Mouse (Mus musculus) neural tube, embryonic 13.5 days (tissue): Measurements from ENCODE around the gene Fstl4. TPM values are rescaled to one million over a fixed set of nuclear protein-coding genes. Genes with fewer than 3 reads are reported as not detected.

ENCODE experiments used
- ATAC-seq: fragments of 200-750 bp; cut with Nextera tagmentation; 2 replicates; pipeline ENCODE4 v1.8.0; 2017; ENCODE audit warnings: low read depth, mild to moderate bottlenecking, moderate TSS enrichment, moderate library complexity
- H3K27ac ChIP-seq: fragments of 300-500 bp; sonication (generic); replicated peaks from 2 replicates; pipeline ENCODE4 v1.5.1; 2015; ENCODE audit warnings: moderate library complexity, mild to moderate bottlenecking, inconsistent platforms
- H3K27me3 ChIP-seq: fragments of 300-500 bp; sonication (generic); 2 replicates; pipeline ENCODE4 v1.6.1; 2015; ENCODE audit warnings: mild to moderate bottlenecking, inconsistent platforms
- H3K36me3 ChIP-seq: fragments of 300-500 bp; sonication (generic); 2 replicates; pipeline ENCODE4 v1.6.1; 2015; ENCODE audit warnings: mild to moderate bottlenecking, inconsistent platforms
- H3K4me1 ChIP-seq: fragments of 300-500 bp; sonication (generic); replicated peaks from 2 replicates; pipeline ENCODE4 v1.6.1; 2015; ENCODE audit warnings: inconsistent platforms
- H3K4me2 ChIP-seq: fragments of 300-500 bp; sonication (generic); 2 replicates; pipeline ENCODE4 v1.6.1; 2015; ENCODE audit warnings: inconsistent platforms, mild to moderate bottlenecking, moderate library complexity
- H3K4me3 ChIP-seq: fragments of 300-500 bp; sonication (generic); 2 replicates; pipeline ENCODE4 v1.5.1; 2015; ENCODE audit warnings: mild to moderate bottlenecking, inconsistent platforms
- H3K9ac ChIP-seq: fragments of 300-500 bp; sonication (generic); 2 replicates; pipeline ENCODE4 v1.6.1; 2015; ENCODE audit warnings: moderate library complexity, mild to moderate bottlenecking, inconsistent platforms
- H3K9me3 ChIP-seq: fragments of 300-500 bp; sonication (generic); 2 replicates; pipeline ENCODE4 v1.6.1; 2016; ENCODE audit warnings: inconsistent platforms
- WGBS: fragments of 180-500 bp; shearing (Covaris S2); methylation state at CpG from one replicate; pipeline ENCODE4 v1.1.7; 2015; 5-methylcytosine and 5-hydroxymethylcytosine counted together
- polyA plus RNA-seq: library from polyadenylated mRNA; unstranded; fragments of >200 nt; fragmentation: Nextera tagmentation; extraction: Ambion mirVana; gene quantifications from 2 replicates; pipeline ENCODE4 v1.2.1, GENCODE M21; 2015

Gene Fstl4
- polyA plus RNA-seq, 1 experiment from 2014 or later = 11.6 TPM

GRCm38 (mm10) chr11:53101732-53102131 is 337.3 kb downstream of the Fstl4 start:
- WGBS = 88% methylated on average over 5 of the region's 5 CpGs
- no peak for ATAC-seq

GRCm38 (mm10) chr11:53103601-53104325 is 339.3 kb downstream of the Fstl4 start:
- H3K36me3 ChIP-seq = no peaks in the 10 kb centered on the region
- peaks cover 36% of the 10 kb centered on the region for H3K4me1 ChIP-seq
- no peaks in the 10 kb centered on the region for H3K27me3 ChIP-seq
- no peaks in the 10 kb centered on the region for H3K9me3 ChIP-seq
- WGBS = 49% methylated on average over 10 of the region's 10 CpGs
- ATAC-seq = no peak
- H3K4me2 ChIP-seq = no peak overlapping the region
- H3K4me3 ChIP-seq = no peak overlapping the region
- no peak overlapping the region for H3K9ac ChIP-seq
- H3K27ac ChIP-seq = no peak overlapping the region

More at GRCm38 (mm10) chr11:53101732-53102131, 337.3 kb downstream of the Fstl4 start:
- no peak overlapping the region for H3K27ac ChIP-seq
- no peak overlapping the region for H3K4me2 ChIP-seq
- peaks cover 22% of the 10 kb centered on the region for H3K4me1 ChIP-seq
- H3K4me3 ChIP-seq = no peak overlapping the region
- 0 out of 2 replicates have a peak, but pooled peaks cover 3% of the 10 kb centered on the region for H3K27me3 ChIP-seq
- H3K9me3 ChIP-seq = no peaks in the 10 kb centered on the region
- H3K9ac ChIP-seq = no peak overlapping the region
- no peaks in the 10 kb centered on the region for H3K36me3 ChIP-seq

DNA sequence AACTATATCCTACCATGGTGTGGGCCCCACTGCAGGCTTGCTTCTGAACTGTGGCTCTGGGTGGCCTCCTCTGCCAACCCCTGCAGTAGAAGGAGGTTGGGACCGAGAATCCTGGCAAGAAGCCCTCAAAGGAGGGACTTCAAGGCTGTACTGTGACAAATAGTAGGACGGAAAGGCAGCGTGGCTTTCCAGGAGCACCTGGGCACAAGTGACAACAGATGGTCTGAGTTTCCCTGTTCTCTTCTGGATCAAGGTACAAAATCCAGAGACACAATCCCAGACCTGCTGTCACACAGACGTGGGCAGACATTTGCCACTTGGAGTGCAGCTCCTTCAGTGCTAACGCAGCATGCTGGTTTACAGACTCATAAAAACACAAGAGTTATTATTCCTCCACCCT is 343.3 kb downstream of the Fstl4 start:
- no peak overlapping the region for H3K9ac ChIP-seq
- no peaks in the 10 kb centered on the region for H3K27me3 ChIP-seq
- H3K4me2 ChIP-seq = no peak overlapping the region
- H3K27ac ChIP-seq = no peak overlapping the region; the same call in 1 of the 2 replicates
- H3K4me1 ChIP-seq = peaks cover 45% of the 10 kb centered on the region
- ATAC-seq = no peak
- H3K4me3 ChIP-seq = no peak overlapping the region
- no peaks in the 10 kb centered on the region for H3K9me3 ChIP-seq
- WGBS = 46% methylated on average over 5 of the region's 5 CpGs
- H3K36me3 ChIP-seq = no peaks in the 10 kb centered on the region

- 94% methylated on average over 6 of the region's 6 CpGs for WGBS
- H3K4me3 ChIP-seq = no peak overlapping the region
- no peaks in the 10 kb centered on the region for H3K36me3 ChIP-seq
- no peaks in the 10 kb centered on the region for H3K9me3 ChIP-seq
- H3K9ac ChIP-seq = no peak overlapping the region
- ATAC-seq = no peak
- no peak overlapping the region for H3K4me2 ChIP-seq
- peaks cover 39% of the 10 kb centered on the region for H3K4me1 ChIP-seq
- H3K27me3 ChIP-seq = no peaks in the 10 kb centered on the region
- H3K27ac ChIP-seq = no peak overlapping the region
These were observed 344.4 kb downstream of the Fstl4 start for GRCm38 (mm10) chr11:53108798-53109197.

DNA sequence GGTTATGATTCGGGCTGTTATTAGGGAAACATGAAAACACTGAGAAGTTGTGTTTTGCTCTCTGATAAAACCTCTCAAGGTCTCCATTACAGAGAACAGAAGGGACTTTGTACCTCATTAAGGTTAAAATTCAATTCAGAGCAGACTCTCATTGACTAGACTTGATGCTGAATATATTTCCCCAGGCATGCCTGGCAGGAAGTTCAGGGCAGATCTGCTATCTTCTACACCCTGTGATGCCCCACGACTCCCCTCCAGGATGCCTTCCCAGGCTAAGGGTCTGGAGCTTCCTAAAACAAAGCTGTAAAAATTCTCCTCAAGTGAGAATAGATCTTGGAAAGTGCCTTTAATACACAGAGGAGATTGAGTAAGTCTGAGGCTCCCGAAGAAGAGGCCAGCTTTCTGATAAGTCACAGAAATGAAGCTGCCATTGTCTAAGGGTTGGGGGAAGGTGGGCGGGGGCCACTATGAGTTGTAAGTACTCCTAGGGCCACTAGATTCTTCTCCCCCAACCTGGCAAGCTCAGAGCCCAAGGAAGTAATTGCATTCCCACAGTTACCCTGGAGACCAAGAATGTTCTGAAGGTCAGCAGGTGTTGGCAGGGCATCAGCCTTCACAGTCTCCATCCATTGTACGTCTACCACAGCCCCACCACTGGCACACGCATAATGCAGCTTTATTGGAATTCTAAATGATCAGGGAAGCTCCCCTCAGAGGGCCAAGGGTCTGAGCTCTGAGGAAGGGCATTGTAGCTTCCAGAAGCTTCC is 345.4 kb downstream of the Fstl4 start:
- Histone ChIP-seq H3K4me1 (peaks cover 36% of the 10 kb centered on the region), H3K9me3 (no peaks in the 10 kb centered on the region), H3K27me3 (no peaks in the 10 kb centered on the region), H3K4me2 (no peak overlapping the region), H3K4me3 (no peak overlapping the region), H3K27ac (no peak overlapping the region), H3K36me3 (no peaks in the 10 kb centered on the region), H3K9ac (no peak overlapping the region)
- no peak for ATAC-seq
- WGBS = 63% methylated on average over 6 of the region's 6 CpGs

GRCm38 (mm10) chr11:53115711-53116110 is 351.3 kb downstream of the Fstl4 start:
- no peak overlapping the region for H3K9ac ChIP-seq
- ATAC-seq = no peak
- no peak overlapping the region for H3K27ac ChIP-seq
- no peak overlapping the region for H3K4me3 ChIP-seq
- no peak overlapping the region for H3K4me2 ChIP-seq
- H3K9me3 ChIP-seq = no peaks in the 10 kb centered on the region
- 80% methylated on average over 4 of the region's 4 CpGs for WGBS
- H3K27me3 ChIP-seq = no peaks in the 10 kb centered on the region
- H3K36me3 ChIP-seq = no peaks in the 10 kb centered on the region
- peaks cover 13% of the 10 kb centered on the region for H3K4me1 ChIP-seq

DNA sequence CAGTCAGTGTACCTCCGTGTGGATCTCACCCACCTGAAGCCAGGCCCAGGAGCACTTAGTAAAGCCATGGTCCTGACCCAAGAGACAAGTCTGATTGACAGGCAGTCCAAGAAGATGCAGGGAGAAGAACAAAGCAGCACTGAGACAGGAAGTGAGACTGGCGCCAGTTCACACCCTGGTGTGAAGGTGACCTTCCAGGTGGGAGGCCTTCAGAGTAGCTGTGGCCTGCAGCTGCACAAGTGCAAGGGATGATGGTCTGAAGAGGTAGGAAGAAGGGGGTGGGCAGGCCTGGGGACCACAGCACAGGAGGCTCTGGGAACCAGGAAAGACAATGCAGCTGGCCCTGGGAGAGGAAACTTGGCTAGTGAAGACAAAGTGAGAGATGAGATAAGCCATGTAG is 351.9 kb downstream of the Fstl4 start:
- Histone ChIP-seq H3K27me3 (no peaks in the 10 kb centered on the region), H3K4me1 (peaks cover 16% of the 10 kb centered on the region), H3K9ac (no peak overlapping the region), H3K4me2 (no peak overlapping the region), H3K9me3 (no peaks in the 10 kb centered on the region), H3K36me3 (no peaks in the 10 kb centered on the region), H3K4me3 (no peak overlapping the region), H3K27ac (no peak overlapping the region)
- WGBS = 82% methylated on average over 2 of the region's 2 CpGs
- no peak for ATAC-seq

GRCm38 (mm10) chr11:53118226-53118965 is 354.0 kb downstream of the Fstl4 start:
- 78% methylated on average over 11 of the region's 11 CpGs for WGBS
- peak; percentile 28; the same call in 1 of the 2 replicates for ATAC-seq
- no peaks in the 10 kb centered on the region for H3K36me3 ChIP-seq

GRCm38 (mm10) chr11:53119966-53120365 is 355.5 kb downstream of the Fstl4 start:
- H3K9ac ChIP-seq = no peak overlapping the region
- WGBS = 73% methylated on average over 5 of the region's 5 CpGs
- no peak overlapping the region for H3K27ac ChIP-seq
- no peak for ATAC-seq
- no peaks in the 10 kb centered on the region for H3K36me3 ChIP-seq
- no peak overlapping the region for H3K4me3 ChIP-seq
- H3K27me3 ChIP-seq = no peaks in the 10 kb centered on the region
- H3K4me1 ChIP-seq = peaks cover 15% of the 10 kb centered on the region
- H3K4me2 ChIP-seq = no peak overlapping the region
- no peaks in the 10 kb centered on the region for H3K9me3 ChIP-seq

More at GRCm38 (mm10) chr11:53118226-53118965, 354.0 kb downstream of the Fstl4 start:
- H3K9me3 ChIP-seq = no peaks in the 10 kb centered on the region
- no peaks in the 10 kb centered on the region for H3K27me3 ChIP-seq
- no peak overlapping the region for H3K9ac ChIP-seq
- H3K4me1 ChIP-seq = peaks cover 15% of the 10 kb centered on the region
- no peak overlapping the region for H3K27ac ChIP-seq
- H3K4me2 ChIP-seq = no peak overlapping the region
- H3K4me3 ChIP-seq = no peak overlapping the region

GRCm38 (mm10) chr11:53121208-53121607 is 356.8 kb downstream of the Fstl4 start:
- Histone ChIP-seq H3K9me3 (no peaks in the 10 kb centered on the region), H3K4me2 (no peak overlapping the region), H3K27me3 (no peaks in the 10 kb centered on the region), H3K4me1 (peaks cover 15% of the 10 kb centered on the region), H3K27ac (no peak overlapping the region), H3K36me3 (no peaks in the 10 kb centered on the region), H3K4me3 (no peak overlapping the region), H3K9ac (no peak overlapping the region)
- 24% methylated on average over 1 of the region's 1 CpGs for WGBS
- ATAC-seq = 0 out of 2 replicates have a peak, but pooled peaks have one; percentile 34

- Histone ChIP-seq H3K4me1 (peaks cover 8% of the 10 kb centered on the region), H3K27me3 (no peaks in the 10 kb centered on the region), H3K27ac (no peak overlapping the region), H3K9ac (no peak overlapping the region), H3K4me3 (no peak overlapping the region), H3K4me2 (no peak overlapping the region), H3K36me3 (no peaks in the 10 kb centered on the region), H3K9me3 (no peaks in the 10 kb centered on the region)
- WGBS = 80% methylated on average over 2 of the region's 2 CpGs
- ATAC-seq = no peak
These were observed 360.4 kb downstream of the Fstl4 start for GRCm38 (mm10) chr11:53124799-53125198.

DNA sequence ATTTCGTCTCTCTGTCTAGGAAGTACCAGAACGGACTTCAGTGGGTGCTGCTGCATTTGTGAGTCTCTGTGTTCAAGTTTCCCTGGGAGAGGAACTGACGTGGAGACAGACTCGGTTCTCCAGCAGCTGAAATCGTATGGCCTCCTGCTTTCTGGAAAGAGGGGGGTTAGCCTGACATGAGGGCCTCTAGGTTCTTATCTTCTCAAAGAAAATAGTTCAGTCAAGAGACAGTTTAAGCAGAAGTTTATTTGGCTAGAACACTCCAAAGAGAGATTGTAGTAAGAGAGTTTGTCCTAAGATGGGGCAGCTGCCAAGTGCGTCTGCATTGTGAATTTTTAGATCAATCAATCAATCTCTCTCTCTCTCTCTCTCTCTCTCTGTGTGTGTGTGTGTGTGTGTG is 362.2 kb downstream of the Fstl4 start:
- Histone ChIP-seq H3K9ac (no peak overlapping the region), H3K27me3 (no peaks in the 10 kb centered on the region; the same call in 1 of the 2 replicates), H3K36me3 (no peaks in the 10 kb centered on the region), H3K27ac (no peak overlapping the region), H3K4me3 (no peak overlapping the region), H3K9me3 (no peaks in the 10 kb centered on the region), H3K4me2 (no peak overlapping the region), H3K4me1 (peaks cover 2% of the 10 kb centered on the region; the same call in 1 of the 2 replicates)
- no peak for ATAC-seq
- 75% methylated on average over 6 of the region's 6 CpGs for WGBS
